Mouse (Mus musculus) right cerebral cortex, postnatal 10 days (tissue): ENCODE results near the gene Nrxn2.
A peak's percentile ranks its signal among the peaks of the same experiment; 100 is the strongest.

Source experiments
- DNase-seq, 2 experiments: peaks; one replicate each; pipeline ENCODE4 v3.0.0; 2021; ENCODE audit warnings: low spot score in 2 of 2

Nrxn2 gene

DNA sequence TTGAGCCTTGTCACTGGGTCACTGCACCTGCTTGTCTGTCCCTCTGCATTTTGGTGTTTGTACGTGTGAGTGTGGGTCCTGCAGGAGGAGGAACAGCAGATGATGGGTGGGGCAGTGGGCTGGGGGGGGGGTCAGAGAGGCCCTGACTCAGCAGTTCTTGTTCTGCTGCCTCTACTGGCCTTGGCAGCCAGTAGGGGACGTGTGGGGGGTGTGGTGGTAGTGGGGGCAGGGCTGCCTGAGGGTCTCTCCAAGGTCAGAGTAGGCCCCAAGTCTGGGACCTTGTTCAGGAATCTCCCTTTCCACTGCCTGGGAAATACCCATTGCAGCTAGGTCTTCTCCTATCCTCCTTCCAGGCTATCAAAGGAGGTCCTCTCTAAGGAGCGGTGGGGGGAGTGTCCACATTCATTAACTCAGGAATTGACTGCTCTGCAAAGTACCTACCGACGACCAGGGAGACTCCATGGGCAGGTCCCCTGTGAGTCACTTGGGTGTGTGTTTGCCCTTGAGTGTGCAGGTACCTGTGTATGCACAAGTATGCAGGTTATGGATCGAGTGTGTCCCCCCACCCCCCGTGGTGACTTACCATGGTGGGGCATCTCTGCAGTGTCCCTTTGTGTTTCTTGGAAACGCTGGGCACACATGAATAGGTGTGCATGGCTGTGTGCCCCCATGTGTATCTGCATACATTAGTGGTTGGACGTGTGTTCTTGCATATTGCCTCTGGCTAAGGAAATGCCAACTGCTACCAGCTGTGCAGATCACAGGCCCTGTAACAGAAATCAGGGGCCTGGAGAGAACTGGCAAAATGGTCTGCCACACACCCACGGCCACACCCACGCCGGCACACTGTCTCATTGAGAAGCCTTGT lies 1.4 kb upstream of the Nrxn2 start:
- peak in 1 of 2 experiments; percentile 21 for DNase-seq

DNA sequence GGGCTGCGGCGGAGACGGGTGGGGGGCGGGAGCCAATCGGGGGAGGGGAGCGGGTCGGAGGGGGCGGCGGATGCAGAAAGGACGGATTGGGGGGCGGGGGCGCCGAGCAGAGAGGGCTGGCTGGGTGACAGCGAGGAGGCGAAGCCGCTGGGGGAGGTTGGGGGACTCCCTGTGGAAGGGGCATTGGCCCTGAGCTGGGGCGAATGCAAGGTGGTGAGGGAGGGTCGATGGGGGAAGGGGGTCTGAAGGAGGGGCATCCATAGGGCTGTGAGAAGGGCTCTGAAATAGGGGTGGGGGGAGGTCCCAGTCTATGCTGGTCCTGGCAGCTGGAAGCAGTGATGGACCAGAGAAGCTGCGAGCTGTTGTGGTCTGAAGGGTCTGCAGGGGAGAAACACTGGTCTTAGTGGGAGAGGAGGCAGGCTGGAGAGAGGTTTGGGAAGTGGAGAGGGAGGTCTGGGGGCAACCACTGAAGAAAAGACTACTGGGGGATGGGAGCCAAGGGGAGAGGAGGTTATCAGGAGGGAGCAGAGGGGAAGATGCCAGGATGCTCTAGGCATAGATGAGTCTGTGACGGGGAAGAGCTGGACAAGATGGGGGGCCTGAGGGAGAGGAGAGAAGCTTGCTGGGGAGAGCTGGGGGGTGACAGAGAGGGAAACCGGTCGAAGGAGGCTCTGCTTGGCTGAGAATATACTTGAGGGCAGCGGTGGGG lies 607 bp downstream of the Nrxn2 start:
- peak in 1 of 2 experiments; percentile 63 for DNase-seq

DNA sequence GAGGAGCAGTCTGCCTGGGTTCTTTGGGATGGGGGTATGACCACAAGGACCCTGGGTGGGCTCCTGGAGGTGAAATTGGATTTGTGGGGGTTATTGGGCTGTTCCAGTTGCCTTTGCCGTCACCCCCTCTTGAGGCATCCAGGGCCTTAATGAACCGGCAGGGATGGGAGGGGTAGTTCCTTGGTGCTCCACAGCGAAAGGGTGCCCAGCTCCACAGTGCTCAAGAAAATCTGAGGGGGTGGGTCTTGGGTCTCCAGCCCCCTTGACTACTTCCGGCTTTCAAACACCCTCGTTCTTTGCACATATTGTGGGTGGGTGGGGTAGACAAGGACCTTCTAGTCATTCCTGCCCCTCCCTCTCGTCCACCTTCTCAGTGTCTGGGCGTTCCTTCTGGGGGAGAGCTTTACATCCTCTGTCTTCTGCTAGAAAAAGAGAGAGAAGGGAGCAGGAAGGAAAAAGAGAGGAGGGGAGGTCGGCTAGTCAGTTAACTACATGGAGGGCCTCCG lies 1.3 kb downstream of the Nrxn2 start:
- DNase-seq: peak in 1 of 2 experiments; percentile 36

DNA sequence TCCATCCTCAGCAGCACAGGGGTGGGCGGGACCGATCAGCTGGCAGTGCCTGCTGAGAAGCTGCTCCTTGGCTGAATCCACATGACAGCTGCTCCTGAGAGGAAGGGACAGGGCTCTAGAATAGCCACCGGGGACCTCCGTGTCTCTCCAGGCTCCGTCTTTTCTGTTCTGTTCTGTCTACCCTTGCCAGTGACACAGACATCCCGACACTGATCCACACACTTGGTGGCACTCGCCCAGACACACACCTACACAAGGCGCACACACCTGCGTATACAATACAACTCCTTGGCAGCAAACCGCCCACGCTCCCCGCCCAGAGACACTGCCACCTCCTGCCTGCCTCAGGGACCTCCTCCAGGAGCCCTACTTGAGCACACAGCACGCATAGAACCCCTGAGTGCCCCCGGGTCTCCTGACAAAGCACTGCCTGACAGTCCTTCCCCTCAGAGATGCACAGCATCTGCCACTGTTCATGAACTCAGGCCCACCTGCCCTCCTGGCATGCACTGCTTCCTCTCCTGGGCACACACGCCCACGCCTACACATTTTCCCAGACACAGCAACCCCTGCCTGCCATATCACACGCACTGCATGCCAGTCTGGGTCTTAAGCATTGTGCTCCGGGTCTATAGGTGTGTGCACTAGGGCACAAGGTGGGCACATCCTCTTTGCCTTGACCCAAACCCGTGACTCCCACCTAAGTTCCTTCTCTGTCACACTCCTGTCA lies 2.1 kb downstream of the Nrxn2 start:
- DNase-seq: peak; percentile 79 to 84

DNA sequence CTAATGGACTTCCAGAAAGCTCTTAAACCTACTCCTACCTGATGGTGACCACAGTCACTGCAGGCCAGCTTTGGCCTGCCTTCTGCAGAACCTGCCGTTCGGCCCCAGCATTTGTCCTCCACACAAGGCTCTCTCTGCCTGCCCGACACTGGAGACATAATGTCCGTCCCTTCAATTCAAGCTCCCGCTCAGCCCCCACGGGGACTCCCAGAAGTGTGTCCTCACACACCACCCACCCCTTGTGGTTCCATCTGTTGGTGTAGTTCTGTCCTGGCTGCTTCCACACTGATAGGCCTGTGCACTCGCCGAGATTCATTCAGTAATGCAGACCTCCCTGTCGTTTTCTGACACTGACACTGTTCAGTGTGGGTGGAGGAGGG lies 2.7 kb downstream of the Nrxn2 start:
- peak in 1 of 2 experiments; percentile 76 for DNase-seq

DNA sequence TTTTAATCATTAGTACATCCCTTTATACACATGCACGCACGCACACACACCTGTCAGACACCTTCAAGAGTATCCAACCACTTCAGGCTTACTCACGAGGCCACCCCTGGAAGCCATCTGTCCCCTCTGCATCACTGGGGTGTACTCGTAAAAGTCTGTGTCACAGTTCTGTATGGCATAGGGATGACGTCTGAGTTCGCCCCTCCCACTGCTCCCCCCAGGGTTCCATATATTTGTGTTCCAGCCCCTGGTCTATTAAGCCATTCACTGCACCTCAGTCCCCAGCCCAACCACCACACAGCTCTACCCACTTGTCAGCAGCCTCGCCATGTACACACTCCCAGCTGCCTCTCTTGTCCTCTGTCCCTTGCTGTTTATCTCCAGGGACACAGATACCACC lies 3.5 kb downstream of the Nrxn2 start:
- DNase-seq: no peak

DNA sequence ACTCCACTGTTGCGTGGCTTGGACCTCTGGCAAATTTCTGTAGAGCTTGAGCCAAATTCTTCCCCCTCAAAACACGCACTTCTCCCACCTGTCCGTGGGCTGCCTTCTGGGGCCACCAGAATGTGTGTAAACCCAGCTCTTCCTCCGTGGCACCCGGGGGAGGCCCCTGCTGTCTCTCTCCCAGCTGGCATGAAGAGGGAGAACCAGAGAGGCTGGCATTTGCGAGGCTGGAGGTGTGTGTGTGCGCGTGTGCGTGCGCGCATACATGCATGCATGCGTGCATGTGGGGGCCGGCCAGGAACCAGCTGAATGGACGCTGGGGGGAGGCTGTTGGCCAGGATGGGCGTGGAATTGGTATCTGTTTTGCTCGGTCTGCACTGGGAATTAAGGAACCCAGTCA lies 4.7 kb downstream of the Nrxn2 start:
- peak; percentile 65 to 75 for DNase-seq

DNA sequence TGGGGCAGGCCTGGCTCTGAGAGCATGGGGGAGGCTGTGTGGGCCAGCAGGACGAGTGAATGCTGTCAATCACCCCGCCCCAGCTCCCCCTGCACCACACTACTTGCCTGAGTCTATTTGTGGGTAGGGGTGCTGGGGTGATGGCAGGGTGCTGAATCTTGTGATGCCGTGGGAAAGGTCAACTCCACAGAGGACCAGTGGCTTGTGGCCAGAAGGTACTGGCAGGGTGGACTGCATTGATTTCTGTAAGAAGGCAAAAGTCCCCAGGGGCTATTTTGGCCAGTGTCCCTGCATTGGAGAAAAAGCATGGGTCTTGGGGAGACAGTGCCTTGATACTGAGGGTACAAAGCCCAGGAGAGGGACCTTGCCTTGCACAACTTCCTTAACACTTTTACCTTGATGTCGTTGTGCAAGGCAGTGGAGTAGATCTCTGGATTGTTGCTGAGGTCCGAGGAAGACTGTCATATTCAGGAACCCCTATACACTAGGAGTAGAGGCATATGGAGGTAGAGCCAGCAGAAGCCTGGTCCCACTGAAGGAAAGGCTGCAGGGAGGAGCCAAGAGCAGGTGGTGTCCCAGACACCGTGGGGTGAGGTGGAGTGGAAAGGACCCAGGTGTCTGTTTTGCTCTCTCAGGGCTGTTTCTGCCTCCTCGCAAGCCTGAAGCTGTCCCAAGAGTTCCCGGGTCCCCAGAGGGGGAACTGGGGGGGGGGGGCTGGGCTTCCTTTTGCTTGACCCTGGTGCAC lies 5.8 kb downstream of the Nrxn2 start:
- no peak for DNase-seq

DNA sequence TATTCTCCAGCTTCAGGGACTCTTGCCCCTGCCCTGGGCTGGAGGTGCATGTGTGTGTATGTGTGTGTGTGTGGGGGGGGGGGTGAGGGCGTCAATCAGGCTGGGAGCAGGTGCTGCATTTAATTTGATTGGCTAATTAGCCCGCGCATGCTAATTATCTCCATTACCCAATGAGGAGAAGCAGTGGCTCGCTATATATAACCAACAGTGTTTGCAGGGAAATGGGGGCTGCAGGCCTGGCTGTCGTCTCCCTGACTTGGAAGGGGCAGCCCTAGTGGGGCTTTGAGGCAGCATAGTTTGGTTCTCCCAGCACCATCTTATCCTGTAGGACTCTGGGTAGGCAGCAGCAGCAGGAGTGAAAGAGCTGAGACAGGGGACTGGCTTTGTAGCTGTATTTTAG lies 7.1 kb downstream of the Nrxn2 start:
- no peak for DNase-seq

DNA sequence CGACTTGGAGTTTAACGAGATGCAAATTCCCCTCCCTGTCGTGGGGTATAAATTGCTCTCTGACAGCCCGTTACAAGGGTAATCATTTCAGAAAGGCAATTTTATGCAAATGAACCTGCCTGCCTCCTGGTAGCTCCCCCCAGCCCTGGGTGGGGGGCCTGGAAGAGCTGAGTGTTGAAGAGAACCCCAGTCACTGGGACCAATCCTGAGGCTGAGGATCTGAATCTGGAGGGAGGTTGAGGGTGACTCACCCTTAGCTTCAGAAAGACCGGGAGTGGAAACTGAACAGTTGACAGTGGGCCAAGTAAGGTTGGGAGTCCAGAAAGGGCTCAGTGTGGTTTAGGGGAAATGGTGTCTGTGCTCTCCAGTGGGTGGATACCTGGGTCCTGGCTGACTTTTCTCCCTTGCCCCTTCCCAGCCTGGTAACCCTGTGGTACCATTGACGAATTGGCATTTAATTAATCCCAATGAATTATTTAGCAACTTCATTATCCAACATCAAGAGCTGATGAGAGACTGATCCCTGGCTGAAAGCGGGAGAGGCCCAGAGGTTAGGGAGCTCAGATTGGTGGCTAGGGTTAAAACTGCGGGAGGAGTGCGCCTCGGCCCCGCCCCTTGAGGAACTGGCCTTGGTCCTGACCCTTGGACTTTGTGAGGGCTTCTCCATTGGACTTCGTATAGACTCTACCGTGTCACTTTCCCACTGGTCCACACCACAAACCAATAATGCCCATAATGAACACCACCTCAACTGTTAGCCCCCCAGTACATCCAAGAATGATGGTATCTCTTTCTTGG lies 8.4 kb downstream of the Nrxn2 start:
- DNase-seq: no peak

DNA sequence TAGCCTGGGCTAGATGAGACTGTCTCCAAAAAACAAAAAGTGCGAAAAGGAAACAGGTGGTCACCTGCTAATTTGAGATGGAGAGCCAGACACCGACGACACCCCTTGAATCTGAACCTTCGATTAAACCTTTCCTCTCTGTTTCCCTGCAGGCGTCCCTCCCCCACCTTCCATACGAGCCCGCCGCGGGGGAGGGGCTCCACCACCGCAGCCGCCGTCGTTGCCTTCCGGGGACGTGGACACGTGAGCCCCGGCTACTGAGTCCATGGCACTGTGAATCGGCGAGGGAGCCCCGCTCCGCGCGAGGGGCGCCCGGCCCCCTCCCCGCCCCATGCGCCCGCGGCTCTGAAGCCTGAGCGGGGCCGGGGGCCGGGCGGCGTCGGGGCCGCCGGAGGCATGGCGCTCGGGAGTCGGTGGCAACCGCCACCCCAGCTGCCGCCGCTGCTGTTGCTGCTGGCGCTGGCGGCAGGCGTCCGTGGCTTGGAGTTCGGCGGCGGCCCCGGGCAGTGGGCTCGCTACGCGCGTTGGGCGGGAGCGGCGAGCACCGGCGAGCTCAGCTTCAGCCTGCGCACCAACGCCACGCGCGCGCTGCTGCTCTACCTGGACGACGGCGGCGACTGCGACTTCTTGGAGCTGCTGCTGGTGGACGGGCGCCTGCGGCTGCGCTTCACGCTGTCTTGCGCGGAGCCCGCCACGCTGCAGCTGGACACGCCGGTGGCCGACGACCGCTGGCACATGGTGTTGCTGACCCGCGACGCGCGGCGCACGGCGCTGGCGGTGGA lies 9.3 kb downstream of the Nrxn2 start:
- DNase-seq: no peak

DNA sequence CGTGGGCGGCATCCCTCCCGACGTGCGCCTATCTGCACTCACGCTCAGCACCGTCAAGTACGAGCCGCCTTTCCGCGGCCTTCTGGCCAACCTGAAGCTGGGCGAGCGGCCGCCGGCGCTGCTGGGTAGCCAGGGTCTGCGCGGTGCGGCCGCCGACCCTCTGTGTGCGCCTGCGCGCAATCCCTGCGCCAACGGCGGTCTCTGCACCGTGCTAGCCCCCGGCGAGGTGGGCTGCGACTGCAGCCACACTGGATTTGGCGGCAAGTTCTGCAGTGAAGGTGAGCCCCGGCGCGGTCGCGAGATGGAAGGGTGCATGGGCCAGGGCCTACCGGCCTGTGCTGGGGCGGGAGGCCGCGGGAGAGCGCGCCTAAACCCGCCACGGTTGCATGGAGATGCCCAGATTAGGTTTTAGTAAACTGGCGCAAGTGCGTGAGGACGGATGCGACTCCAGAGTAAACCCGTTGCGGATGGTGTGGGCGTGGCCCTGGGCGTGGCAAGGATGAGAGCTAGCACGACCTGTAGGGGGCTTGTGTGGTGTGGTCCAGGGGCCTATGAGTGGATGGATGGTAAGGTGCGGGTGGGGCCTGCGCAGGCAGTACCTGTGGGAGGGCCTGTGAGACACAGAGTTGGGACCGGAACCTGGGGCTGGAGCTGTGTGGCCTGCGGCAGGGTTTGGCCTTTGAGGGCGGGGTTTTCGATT lies 10.1 kb downstream of the Nrxn2 start:
- DNase-seq: peak in 1 of 2 experiments; percentile 47

DNA sequence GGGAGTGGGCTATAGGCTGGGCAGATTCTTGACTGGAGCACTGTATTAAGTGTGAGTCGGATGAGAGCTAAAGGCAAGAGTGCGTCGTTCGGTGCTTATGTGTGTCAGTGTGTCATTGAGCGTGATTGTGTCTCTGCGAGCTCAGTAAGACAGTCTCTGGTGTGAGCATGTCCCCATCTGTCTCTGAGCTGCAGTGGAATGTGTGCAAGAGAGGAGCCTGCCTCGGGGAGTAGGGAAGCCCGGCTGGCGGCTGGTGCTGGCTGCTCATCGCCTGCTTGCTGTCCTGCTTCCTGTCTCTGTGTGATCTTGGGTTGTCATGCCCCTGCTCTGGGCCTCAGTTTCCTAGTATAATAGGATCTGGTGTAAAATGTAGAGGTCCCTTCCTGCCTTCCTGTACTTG lies 24.5 kb downstream of the Nrxn2 start:
- no peak for DNase-seq

DNA sequence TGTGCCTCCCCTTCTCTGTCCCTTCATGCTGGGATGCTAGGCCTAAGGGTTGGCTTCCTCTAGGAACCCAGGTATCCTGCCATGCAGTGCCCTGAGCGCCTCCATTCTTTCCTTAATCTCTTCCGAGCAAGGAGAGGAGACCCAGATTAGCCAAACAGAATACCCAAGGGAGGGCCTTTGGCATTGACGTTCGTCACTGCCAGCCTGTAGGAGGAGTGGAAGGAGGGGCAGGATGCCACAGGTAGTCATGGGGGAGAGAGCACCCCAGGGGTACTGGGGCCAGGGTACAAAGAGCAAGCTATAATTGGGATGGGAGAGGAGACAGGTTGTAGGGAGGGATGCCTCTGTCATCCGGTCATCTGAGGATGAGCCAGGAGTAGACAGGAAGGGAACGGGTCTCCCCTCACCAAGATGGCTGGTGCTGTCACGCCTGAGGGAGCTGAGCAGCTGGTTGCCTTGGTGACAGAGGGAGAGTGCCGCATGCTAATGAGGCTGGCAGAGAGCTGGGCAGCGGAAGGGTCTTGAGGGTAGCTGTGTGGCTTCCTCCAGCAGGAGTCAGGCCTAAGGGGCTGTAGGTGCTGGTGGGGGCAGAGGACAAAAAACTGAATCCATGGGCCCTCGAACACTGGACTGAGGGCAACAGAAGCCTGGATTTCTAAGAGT lies 27.4 kb downstream of the Nrxn2 start:
- DNase-seq: peak; percentile 86 to 90

DNA sequence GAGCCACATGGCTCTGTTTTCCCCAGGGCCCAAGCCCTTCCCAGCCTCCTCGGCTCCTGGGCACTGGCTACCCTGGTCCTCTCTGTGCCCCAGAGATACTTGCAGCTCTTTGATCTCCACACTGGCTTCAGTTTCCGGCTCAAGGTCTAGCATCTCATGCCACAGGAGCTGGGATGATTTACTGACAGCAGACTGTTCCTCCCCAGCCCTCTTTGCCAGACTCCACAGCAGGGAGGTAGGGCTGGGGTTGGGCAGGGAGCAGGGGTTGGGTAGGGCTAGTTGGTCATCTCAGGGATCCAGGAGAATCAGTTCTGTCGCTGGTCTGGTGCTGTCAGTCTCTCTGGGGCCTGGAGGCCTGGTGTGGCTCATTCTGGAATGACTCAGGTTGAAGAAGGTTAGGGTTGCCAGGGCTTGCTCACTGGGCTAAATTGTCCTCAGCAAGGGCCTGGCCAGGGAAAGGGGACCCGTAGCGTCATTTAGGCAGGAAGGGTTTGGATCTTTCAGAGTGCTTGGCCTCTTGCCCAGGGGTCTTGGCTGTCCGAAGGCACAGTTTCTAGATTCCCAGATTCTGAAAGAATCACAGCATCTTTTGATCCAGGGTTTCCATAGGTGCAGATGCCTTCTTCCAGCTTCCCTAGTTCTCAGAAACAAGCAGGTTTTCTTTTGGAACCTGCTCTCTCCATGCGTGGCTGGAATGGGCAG lies 28.4 kb downstream of the Nrxn2 start:
- DNase-seq: peak; percentile 76 to 80

DNA sequence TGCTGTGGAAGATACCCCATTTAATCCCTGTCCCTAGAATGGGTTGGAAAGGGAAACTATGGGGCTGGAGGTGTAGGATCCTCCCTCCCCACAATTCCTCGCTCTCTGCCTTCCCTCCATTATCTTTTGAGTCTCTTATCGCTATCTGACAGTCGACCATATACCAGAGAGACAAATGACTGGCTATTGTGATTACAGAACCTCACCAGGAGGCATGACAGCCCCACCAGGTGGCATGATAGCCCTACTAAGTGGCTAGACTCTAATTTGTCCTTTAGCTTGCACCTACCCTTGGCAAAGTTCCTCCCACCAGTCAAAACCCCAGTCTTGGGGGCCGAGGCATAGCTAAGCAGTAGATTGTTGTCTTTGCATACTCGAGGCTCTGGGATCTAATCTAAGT lies 30.2 kb downstream of the Nrxn2 start:
- DNase-seq: no peak

DNA sequence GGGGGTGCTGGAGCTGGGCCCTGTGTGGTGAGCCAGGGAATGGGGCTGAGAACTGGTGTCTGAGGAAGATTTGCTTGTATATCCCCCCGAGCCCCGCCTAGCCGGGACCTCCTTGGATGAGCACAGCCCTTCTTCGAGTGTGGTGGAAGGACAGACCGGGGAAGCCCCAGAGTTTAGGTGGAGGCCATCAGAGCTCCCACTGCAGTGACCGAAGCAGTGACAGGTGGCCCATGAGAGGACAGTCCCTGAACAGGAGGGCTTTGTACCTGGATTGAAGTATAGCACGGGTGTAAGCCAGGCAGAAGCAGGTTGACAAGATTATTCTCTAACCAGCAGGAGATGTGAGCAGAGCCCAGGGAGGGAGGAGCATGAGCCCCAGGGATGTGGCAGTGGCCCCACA lies 31.3 kb downstream of the Nrxn2 start:
- DNase-seq: no peak

DNA sequence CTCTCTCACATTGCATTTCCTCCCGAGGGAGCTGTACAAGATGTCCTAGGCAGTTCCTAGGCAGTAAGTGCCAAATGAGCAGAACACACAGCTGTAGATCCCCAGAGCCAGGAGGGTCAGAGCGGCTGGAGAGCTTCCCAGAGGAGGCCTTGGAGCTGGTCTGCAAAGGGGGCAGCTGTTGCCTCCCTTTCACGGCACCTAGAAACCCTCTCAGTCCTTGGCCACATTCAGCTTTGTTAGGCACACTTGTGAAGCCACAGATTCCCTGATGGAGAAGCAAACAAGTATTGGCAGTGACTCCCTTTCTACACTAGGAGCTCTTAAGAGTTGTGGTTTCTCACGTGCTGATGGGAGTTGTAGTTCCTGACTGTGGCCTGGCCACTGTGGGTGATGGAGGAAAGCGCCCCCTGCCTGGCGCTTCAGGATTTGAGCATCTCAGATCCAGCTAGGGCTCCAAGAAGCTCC lies 33.5 kb downstream of the Nrxn2 start:
- DNase-seq: peak; percentile 88 to 91
